Mouse (Mus musculus): ENCODE results near the gene Cadm4. TPM values are rescaled to one million over a fixed set of nuclear protein-coding genes. Genes with fewer than 3 reads are reported as not detected.

Gene Cadm4
- total and polyA plus RNA-seq, 3 experiments, result 0.16 to 0.59 (median 0.36) TPM

GRCm38 (mm10) chr7:24522805-24523204 lies 41.0 kb downstream of the Cadm4 start:
- H3K27ac ChIP-seq (ENCODE audit: insufficient read depth, low read depth), result no peak overlapping the region
- DNase-seq (ENCODE audit: extremely low read depth), result no peak
- no peak overlapping the region for H3K4me3 ChIP-seq (replicated peaks in 1 of 3; ENCODE audit: low read depth in 2 of 3, low read length in 2 of 3, poor library complexity in 1 of 3)
- no peak overlapping the region for H3K9ac ChIP-seq (ENCODE audit: insufficient read depth, low read depth)
- in situ Hi-C loops (cut with MboI; ENCODE audit: low pct_ligation_motif_present, low pct_unique_long_range_greater_than_20kb, low sequenced_read_pairs) (no loop called here), dilution Hi-C loops (cut with MboI; ENCODE audit: extremely low pct_ligation_motif_present, extremely low pct_unique_long_range_greater_than_20kb, low sequenced_read_pairs) (no loop called here)
- peaks cover 6 to 31% of the 10 kb centered on the region in 2 experiments for H3K4me1 ChIP-seq (ENCODE audit: control insufficient read depth in 1 of 2, insufficient read depth in 2 of 2)
- H3K27me3 ChIP-seq (replicated peaks), result no peaks in the 10 kb centered on the region
- H3K4me2 ChIP-seq (ENCODE audit: insufficient read depth, low read depth, poor library complexity, severe bottlenecking), result no peak overlapping the region
- H3K9me3 ChIP-seq (replicated peaks; ENCODE audit: low read length), result peaks cover 3% of the 10 kb centered on the region
- no peak for TF ChIP-seq SIN3A (IDR thresholded peaks at IDR 0.05; ENCODE audit: low read length)
- no peak for TF ChIP-seq EP300 (IDR thresholded peaks at IDR 0.05; ENCODE audit: low read length)
- no peak for TF ChIP-seq MXI1 (IDR thresholded peaks at IDR 0.05; ENCODE audit: low read depth, low read length)
- no peak for TF ChIP-seq BHLHE40 (IDR thresholded peaks at IDR 0.05; ENCODE audit: low read depth, low read length)
- no peak for TF ChIP-seq POLR2AphosphoS2 (IDR thresholded peaks at IDR 0.05; ENCODE audit: low read depth, low read length)
- no peak for TF ChIP-seq JUND (conservative IDR thresholded peaks at IDR 0.05; ENCODE audit: low read depth, low read length)
- no peaks in the 10 kb centered on the region for H3K79me2 ChIP-seq (replicated peaks; ENCODE audit: control insufficient read depth, extremely low read depth, insufficient read depth, poor library complexity, severe bottlenecking)
- no peaks in the 10 kb centered on the region for H3K36me3 ChIP-seq (replicated peaks in 1 of 2; ENCODE audit: control insufficient read depth in 1 of 2, insufficient read depth in 1 of 2, low read length in 1 of 2)

- peaks cover 3% of the 10 kb centered on the region for H3K9me3 ChIP-seq (replicated peaks; ENCODE audit: low read length)
- in situ Hi-C loops (cut with MboI; ENCODE audit: low pct_ligation_motif_present, low pct_unique_long_range_greater_than_20kb, low sequenced_read_pairs) (no loop called here), dilution Hi-C loops (cut with MboI; ENCODE audit: extremely low pct_ligation_motif_present, extremely low pct_unique_long_range_greater_than_20kb, low sequenced_read_pairs) (no loop called here)
- H3K36me3 ChIP-seq (replicated peaks in 1 of 2; ENCODE audit: control insufficient read depth in 1 of 2, insufficient read depth in 1 of 2, low read length in 1 of 2), result no peaks in the 10 kb centered on the region
- no peak overlapping the region for H3K4me2 ChIP-seq (ENCODE audit: insufficient read depth, low read depth, poor library complexity, severe bottlenecking)
- peaks cover 3 to 31% of the 10 kb centered on the region in 2 experiments for H3K4me1 ChIP-seq (ENCODE audit: control insufficient read depth in 1 of 2, insufficient read depth in 2 of 2)
- DNase-seq (ENCODE audit: extremely low read depth), result no peak
- no peak overlapping the region for H3K9ac ChIP-seq (ENCODE audit: insufficient read depth, low read depth)
- H3K27ac ChIP-seq (ENCODE audit: insufficient read depth, low read depth), result no peak overlapping the region
- H3K27me3 ChIP-seq (replicated peaks), result no peaks in the 10 kb centered on the region
- no peaks in the 10 kb centered on the region for H3K79me2 ChIP-seq (replicated peaks; ENCODE audit: control insufficient read depth, extremely low read depth, insufficient read depth, poor library complexity, severe bottlenecking)
- no peak for TF ChIP-seq ELF1 (IDR thresholded peaks at IDR 0.05; ENCODE audit: low read depth, low read length)
- no peak for TF ChIP-seq MAZ (IDR thresholded peaks at IDR 0.05; ENCODE audit: low read depth, low read length)
- no peak for TF ChIP-seq JUND (conservative IDR thresholded peaks at IDR 0.05; ENCODE audit: low read depth, low read length)
- TF ChIP-seq TBP (conservative IDR thresholded peaks at IDR 0.05; ENCODE audit: low read depth, low read length), result no peak
- no peak for TF ChIP-seq ZNF384 (IDR thresholded peaks at IDR 0.05; ENCODE audit: low read depth, low read length)
- TF ChIP-seq MEF2A (IDR thresholded peaks at IDR 0.05; ENCODE audit: borderline replicate concordance, low read depth, low read length), result no peak
- TF ChIP-seq HCFC1 (IDR thresholded peaks at IDR 0.05; ENCODE audit: low read depth, low read length), result no peak
- no peak for TF ChIP-seq RCOR1 (conservative IDR thresholded peaks at IDR 0.05; ENCODE audit: low read depth, low read length)
- 0 out of 2 replicates have a peak, but pooled peaks have one; percentile 51 for TF ChIP-seq EP300 (IDR thresholded peaks at IDR 0.05; ENCODE audit: low read length)
- no peak for TF ChIP-seq GABPA (IDR thresholded peaks at IDR 0.05; ENCODE audit: insufficient replicate concordance, low read depth, low read length)
- TF ChIP-seq CHD2 (IDR thresholded peaks at IDR 0.05; ENCODE audit: low read length), result no peak
- no peak for TF ChIP-seq E2F4 (IDR thresholded peaks at IDR 0.05; ENCODE audit: insufficient replicate concordance, low read depth, low read length)
- TF ChIP-seq USF1 (IDR thresholded peaks at IDR 0.05; ENCODE audit: low read depth, low read length), result no peak
- TF ChIP-seq IRF4 (IDR thresholded peaks at IDR 0.05; ENCODE audit: low read depth, low read length), result no peak
- TF ChIP-seq MAX (IDR thresholded peaks at IDR 0.05; ENCODE audit: low read length), result no peak
- TF ChIP-seq MXI1 (IDR thresholded peaks at IDR 0.05; ENCODE audit: low read depth, low read length), result no peak
- TF ChIP-seq BHLHE40 (IDR thresholded peaks at IDR 0.05; ENCODE audit: low read depth, low read length), result 0 out of 2 replicates have a peak, but pooled peaks have one; percentile 20
- no peak for TF ChIP-seq UBTF (IDR thresholded peaks at IDR 0.05; ENCODE audit: low read depth, low read length)
- TF ChIP-seq TCF12 (IDR thresholded peaks at IDR 0.05; ENCODE audit: low read depth, low read length), result 0 out of 2 replicates have a peak, but pooled peaks have one; percentile 41
- TF ChIP-seq POLR2A (IDR thresholded peaks at IDR 0.05; ENCODE audit: low read depth, low read length), result no peak
- no peak for TF ChIP-seq JUN (IDR thresholded peaks at IDR 0.05; ENCODE audit: insufficient read depth, low read depth, low read length)
- TF ChIP-seq RAD21 (IDR thresholded peaks at IDR 0.05; ENCODE audit: low read depth, low read length), result no peak
- TF ChIP-seq NRF1 (IDR thresholded peaks at IDR 0.05; ENCODE audit: low read depth, low read length), result no peak
- H3K4me3 ChIP-seq (replicated peaks in 1 of 3; ENCODE audit: low read depth in 2 of 3, low read length in 2 of 3, poor library complexity in 1 of 3), result no peak overlapping the region
Measured at GRCm38 (mm10) chr7:24523723-24524122, 41.9 kb downstream of the Cadm4 start.
